Mouse (Mus musculus) thymus, postnatal 0 days (tissue): Measurements from ENCODE around the gene Ccdc57. TPM values are rescaled to one million over a fixed set of nuclear protein-coding genes. Genes with fewer than 3 reads are reported as not detected.
"Not testable (repeated sequence)": the region's sequence is repeated elsewhere in the genome, so short reads cannot be mapped to it uniquely, and the experiment has no call there.

Source experiments
- DNase-seq: peaks from one replicate; pipeline ENCODE4 v3.0.0-alpha.2; 2015; ENCODE audit warnings: low spot score
- polyA plus RNA-seq: library from polyadenylated mRNA; unstranded; fragments of >200 nt; fragmentation: Nextera tagmentation; extraction: Ambion mirVana; gene quantifications from 2 replicates; pipeline ENCODE4 v1.2.1, GENCODE M21; 2015

Ccdc57 gene
- polyA plus RNA-seq, 1 experiment from 2014 or later, result 1.9 TPM

DNA sequence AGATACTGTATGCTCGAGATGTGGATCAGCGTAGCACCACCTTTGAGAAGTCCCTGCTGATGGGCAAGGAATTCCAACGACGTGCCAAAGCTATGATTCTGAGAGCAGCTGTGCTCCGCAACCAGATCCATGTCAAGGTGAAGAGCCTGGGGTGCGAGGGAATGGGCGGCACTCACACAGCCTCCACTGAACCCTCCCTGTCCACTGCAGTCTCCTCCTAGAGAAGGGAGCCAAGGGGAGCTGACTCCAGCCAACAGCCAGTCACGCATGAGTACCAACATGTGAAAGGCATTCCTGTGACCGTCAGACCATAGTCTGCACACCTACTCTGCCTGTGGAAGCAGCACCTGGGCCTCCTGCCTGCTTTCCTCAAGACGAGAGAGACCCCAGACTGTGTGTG is 144.2 kb downstream of the Ccdc57 start:
- not testable (repeated sequence) for DNase-seq

DNA sequence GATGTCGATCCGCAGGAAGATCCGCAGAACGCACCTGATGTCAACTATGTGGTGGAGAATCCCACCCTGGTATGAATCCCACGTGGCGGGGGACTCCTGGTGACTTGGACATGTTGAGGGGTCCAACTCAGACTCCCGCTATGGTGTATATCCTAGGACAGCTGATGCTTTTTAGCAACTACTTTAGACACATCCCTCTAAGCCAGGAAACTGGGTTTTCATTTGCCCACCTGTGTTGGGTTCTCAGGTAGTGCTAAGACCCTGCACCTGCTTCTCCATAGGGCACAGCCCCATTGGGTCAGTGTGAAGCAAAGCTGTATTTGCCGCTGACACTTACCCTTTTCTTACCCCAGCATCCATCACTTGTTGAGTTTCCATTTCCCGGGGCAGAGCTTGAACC is 147.5 kb downstream of the Ccdc57 start:
- no peak for DNase-seq

DNA sequence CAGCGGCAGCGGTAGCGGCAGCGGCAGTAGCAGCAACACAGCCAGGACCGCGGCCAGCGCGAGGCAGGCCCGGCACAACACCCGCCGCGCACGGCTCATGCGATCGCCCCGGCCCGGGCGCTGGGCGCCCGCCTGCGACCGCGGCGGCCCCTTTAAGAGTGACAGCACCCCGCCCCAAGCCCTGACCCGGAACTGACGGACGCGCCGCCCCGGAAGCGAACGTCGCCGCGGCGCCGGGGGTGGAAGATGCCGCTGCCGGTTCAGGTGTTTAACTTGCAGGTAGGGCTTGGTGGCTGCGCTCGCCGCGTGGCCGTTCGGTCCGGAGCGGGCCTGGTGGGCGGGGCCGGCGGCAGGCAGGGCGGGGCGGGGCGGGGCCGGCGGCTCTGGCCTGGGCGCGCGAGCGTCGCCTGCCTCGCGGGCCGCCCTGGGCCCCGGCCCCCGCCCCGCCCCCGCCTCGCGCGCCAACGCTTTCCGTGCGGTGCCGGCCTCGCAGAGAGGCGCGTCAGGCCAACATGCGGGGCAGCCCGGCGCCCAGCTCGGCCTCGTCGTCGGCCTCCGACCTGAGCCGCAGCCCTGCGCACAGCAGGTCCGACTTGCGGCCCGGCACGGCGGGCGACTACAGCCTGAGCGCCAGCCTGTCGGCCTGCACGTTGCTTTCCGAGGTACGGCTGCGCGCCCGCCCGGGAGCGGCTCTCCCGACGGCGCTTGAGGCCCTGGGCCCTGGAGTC is 148.4 kb downstream of the Ccdc57 start, which contains the start of the genes Rfng and Gps1:
Gene Rfng (minus strand): TSS at position 144 of the 728 bp plus-strand sequence.
Gene Gps1 (plus strand): TSS at position 209 of the 728 bp plus-strand sequence.
- peak; percentile 82 for DNase-seq

DNA sequence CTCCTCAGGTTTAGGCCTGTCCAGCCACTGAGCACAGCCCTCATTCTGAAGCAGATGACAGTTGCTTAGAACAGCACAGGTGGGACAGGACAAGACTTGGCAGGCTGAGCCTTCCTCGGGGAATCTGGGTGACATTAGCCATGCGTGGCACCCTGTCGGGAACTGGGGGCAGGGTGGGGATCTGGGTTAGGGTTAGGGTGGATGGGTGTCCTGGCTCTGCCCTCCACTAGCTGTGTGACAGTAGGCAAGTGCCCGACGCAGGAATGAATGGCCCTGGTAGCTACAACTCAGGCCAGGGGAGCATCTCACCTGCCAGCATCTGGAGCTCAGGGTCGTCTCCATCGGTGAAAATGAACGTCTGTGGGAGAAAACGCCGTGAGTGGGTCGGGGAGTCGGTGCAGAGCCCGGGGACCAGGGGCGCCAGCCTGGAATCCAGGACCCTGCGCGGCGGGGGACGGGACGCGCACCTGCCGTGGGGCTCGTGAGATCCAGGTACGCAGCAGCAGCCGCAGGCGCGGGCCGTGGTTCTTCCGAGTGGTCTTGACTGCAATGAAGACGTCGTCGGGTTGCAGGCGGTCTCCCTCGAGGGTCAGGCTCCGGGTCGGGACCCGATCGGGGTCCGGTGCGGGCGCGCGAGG is 149.1 kb downstream of the Ccdc57 start:
- DNase-seq, result no peak

DNA sequence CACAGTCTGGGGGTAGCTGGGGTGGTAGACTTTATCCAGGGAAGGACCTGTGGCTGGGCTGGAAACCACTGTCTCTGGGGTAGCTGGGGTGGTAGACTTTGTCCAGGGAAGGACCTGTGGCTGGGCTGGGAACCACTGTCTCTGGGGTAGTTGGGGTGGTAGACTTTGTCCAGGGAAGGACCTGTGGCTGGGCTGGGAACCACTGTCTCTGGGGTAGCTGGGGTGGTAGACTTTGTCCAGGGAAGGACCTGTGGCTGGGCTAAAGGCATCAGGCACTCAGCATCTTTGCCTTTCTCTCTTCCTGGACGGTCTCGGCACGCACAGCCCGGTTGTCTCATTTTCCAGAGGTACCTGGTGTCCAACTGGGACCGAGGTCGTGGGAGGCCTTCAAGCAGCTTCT is 151.3 kb downstream of the Ccdc57 start:
- not testable (repeated sequence) for DNase-seq

DNA sequence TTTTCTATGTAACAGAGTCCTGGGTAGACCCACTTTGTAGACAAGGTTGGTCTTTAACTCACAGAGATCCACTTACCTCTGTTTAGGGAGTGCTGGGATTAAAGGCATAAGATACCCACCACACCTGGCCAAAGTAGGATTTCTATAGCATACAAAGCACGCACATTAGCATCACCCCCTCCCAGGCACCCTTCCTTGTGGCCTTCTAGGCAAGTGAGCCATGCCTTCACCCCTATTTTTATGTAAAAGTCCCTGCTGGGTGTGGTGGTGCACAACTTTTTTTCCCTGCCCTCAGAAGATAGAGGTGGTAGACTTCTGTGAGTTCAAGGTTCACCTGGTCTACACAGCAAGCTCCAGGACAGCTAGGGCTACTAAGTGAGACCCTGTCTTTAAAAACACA is 152.8 kb downstream of the Ccdc57 start:
- no peak for DNase-seq

DNA sequence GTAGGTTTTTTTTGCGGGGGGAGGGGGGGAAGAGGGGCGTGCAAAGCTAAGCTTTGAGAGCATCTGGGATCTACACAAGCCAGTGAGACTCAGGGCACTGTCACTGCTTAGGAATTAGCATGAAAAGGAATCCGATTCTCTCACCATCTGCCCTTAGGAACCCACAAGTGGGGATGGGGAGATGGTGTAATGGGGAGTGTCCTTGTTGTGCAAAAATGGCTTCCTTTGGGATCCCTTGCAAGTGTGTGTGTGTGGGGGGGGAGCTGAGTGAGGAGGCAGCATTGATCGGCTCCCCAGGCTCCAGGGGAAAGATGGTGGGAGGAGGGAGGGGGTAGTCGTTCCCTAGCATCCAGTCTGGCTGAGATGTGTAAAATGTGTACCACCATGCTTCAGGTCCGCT is 155.5 kb downstream of the Ccdc57 start:
- DNase-seq, result no peak

Other genes starting within 250 kb of the Ccdc57 start
- 191 and 212 TPM in 2 replicates for gene Cenpx, start 219.1 kb downstream of the Ccdc57 start, polyA plus RNA-seq
- gene Lrrc45, start 218.9 kb downstream of the Ccdc57 start, polyA plus RNA-seq, result 32.6 and 33.5 TPM in 2 replicates
- gene Rac3, start 211.4 kb downstream of the Ccdc57 start, polyA plus RNA-seq, result 16.6 and 17.4 TPM in 2 replicates
- 78.7 and 80.4 TPM in 2 replicates for gene Dcxr, start 205.6 kb downstream of the Ccdc57 start, polyA plus RNA-seq
- gene Cbr2, start 200.8 kb downstream of the Ccdc57 start, polyA plus RNA-seq, result 179 and 229 TPM in 2 replicates
- gene Hmga1b, start 170.1 kb downstream of the Ccdc57 start, polyA plus RNA-seq, result 9.7 and 11.5 TPM in 2 replicates
- gene Rfng, start 148.7 kb downstream of the Ccdc57 start, polyA plus RNA-seq, result 23.7 and 30.1 TPM in 2 replicates
- gene Gps1, start 148.6 kb downstream of the Ccdc57 start, polyA plus RNA-seq, result 130 and 134 TPM in 2 replicates
- gene Dus1l, start 136.5 kb downstream of the Ccdc57 start, polyA plus RNA-seq, result 87.0 and 92.2 TPM in 2 replicates
- 22.3 and 25.3 TPM in 2 replicates for gene Fasn, start 108.3 kb downstream of the Ccdc57 start, polyA plus RNA-seq
- gene Slc16a3, start 15.6 kb upstream of the Ccdc57 start, polyA plus RNA-seq, result 5.2 and 5.5 TPM in 2 replicates
- gene Csnk1d, start 58.5 kb upstream of the Ccdc57 start, polyA plus RNA-seq, result 77.6 and 85.8 TPM in 2 replicates
- 17.9 and 25.7 TPM in 2 replicates for gene Cd7, start 106.5 kb upstream of the Ccdc57 start, polyA plus RNA-seq
- 0.27 and 0.53 TPM in 2 replicates for gene Sectm1b, start 130.7 kb upstream of the Ccdc57 start, polyA plus RNA-seq
- gene Sectm1a, start 148.3 kb upstream of the Ccdc57 start, polyA plus RNA-seq, result 2.5 and 4.1 TPM in 2 replicates
- gene Tex19.2, start 185.8 kb upstream of the Ccdc57 start, polyA plus RNA-seq, result 0.10 and 0.13 TPM in 2 replicates
- gene Tex19.1, start 213.3 kb upstream of the Ccdc57 start, polyA plus RNA-seq, result not detected in 2 replicates
- gene Uts2r, start 227.4 kb upstream of the Ccdc57 start, polyA plus RNA-seq, result 0.37 and 0.61 TPM in 2 replicates